Mouse (Mus musculus) spleen, adult 2 months (tissue): Measurements from ENCODE around the gene Mipol1. TPM values are rescaled to one million over a fixed set of nuclear protein-coding genes. Genes with fewer than 3 reads are reported as not detected.

Experiments used
- DNase-seq, 2 experiments: peaks; one replicate each; pipeline versions ENCODE4 v3.0.0 to v3.0.0-alpha.2; 2012 to 2021; ENCODE audit warnings: low spot score in 2 of 2, low read depth in 1 of 2
- H3K27ac ChIP-seq: fragments of 200-500 bp; 2 replicates; pipeline ENCODE4 v1.5.1; 2012; ENCODE audit warnings: low read length, inconsistent platforms; ENCODE audit not compliant: insufficient read depth
- H3K27me3 ChIP-seq: fragments of 200-500 bp; 2 replicates; pipeline ENCODE4 v1.6.1; 2012; ENCODE audit warnings: mild to moderate bottlenecking, moderate library complexity, low read length, inconsistent platforms; ENCODE audit not compliant: control insufficient read depth, insufficient read depth
- H3K36me3 ChIP-seq: fragments of 200-500 bp; 2 replicates; pipeline ENCODE4 v1.6.1; 2012; ENCODE audit warnings: mild to moderate bottlenecking, low read length, inconsistent platforms; ENCODE audit not compliant: control insufficient read depth, insufficient read depth
- H3K4me1 ChIP-seq: fragments of 200-500 bp; 2 replicates; pipeline ENCODE4 v1.6.1; 2011; ENCODE audit warnings: inconsistent platforms; ENCODE audit not compliant: control insufficient read depth, insufficient read depth, insufficient read length
- H3K4me3 ChIP-seq: fragments of 200-500 bp; 2 replicates; pipeline ENCODE4 v1.5.1; 2011; ENCODE audit warnings: mild to moderate bottlenecking, inconsistent platforms; ENCODE audit not compliant: insufficient read depth, insufficient read length; ENCODE audit errors: extremely low read depth
- CTCF ChIP-seq: fragments of 200-500 bp; IDR thresholded peaks from 2 replicates; pipeline ENCODE4 v1.5.1; 2011; ENCODE audit warnings: mild to moderate bottlenecking, inconsistent platforms; ENCODE audit not compliant: insufficient read depth, insufficient read length, insufficient replicate concordance; ENCODE audit errors: extremely low read depth
- POLR2A ChIP-seq: fragments of 200-500 bp; IDR thresholded peaks from 2 replicates; pipeline ENCODE4 v1.6.1; 2011; ENCODE audit warnings: low read depth, low read length, inconsistent platforms
- WGBS: fragments of 180-500 bp; shearing (Covaris S2); methylation state at CpG from one replicate; pipeline ENCODE4 v1.1.7; 2018; 5-methylcytosine and 5-hydroxymethylcytosine counted together
- polyA plus RNA-seq: library from polyadenylated mRNA; depleted of rRNA; stranded (reverse); fragments of >200 nt; gene quantifications from 2 replicates; pipeline ENCODE4 v1.2.3, GENCODE M21; 2012

Gene Mipol1
- polyA plus RNA-seq, 1 experiment = 0.60 TPM

- TF ChIP-seq CTCF (no peak), POLR2A (no peak)
- Histone ChIP-seq H3K36me3 (no peaks in the 10 kb centered on the region), H3K4me3 (no peak overlapping the region), H3K27me3 (no peaks in the 10 kb centered on the region), H3K4me1 (no peaks in the 10 kb centered on the region), H3K27ac (no peak overlapping the region)
- no peak for DNase-seq
- 65% methylated on average over 1 of the region's 1 CpGs for WGBS
These were observed 284.3 kb downstream of the Mipol1 start for GRCm38 (mm10) chr12:57514552-57514951.

GRCm38 (mm10) chr12:57515702-57516377 is 285.6 kb downstream of the Mipol1 start:
- H3K36me3 ChIP-seq = no peaks in the 10 kb centered on the region
- 71% methylated on average over 12 of the region's 12 CpGs for WGBS
- H3K4me1 ChIP-seq = no peaks in the 10 kb centered on the region
- DNase-seq = no peak
- H3K4me3 ChIP-seq = no peak overlapping the region
- TF ChIP-seq POLR2A (no peak), CTCF (no peak)
- H3K27ac ChIP-seq = no peak overlapping the region
- H3K27me3 ChIP-seq = no peaks in the 10 kb centered on the region

GRCm38 (mm10) chr12:57528335-57528734 is 298.1 kb downstream of the Mipol1 start:
- H3K27ac ChIP-seq = no peak overlapping the region
- H3K4me1 ChIP-seq = no peaks in the 10 kb centered on the region
- no peaks in the 10 kb centered on the region for H3K27me3 ChIP-seq
- TF ChIP-seq CTCF (no peak), POLR2A (no peak)
- no peaks in the 10 kb centered on the region for H3K36me3 ChIP-seq
- no peak for DNase-seq
- no peak overlapping the region for H3K4me3 ChIP-seq
- WGBS = 36% methylated on average over 4 of the region's 4 CpGs

GRCm38 (mm10) chr12:57530474-57530873 is 300.2 kb downstream of the Mipol1 start:
- H3K4me3 ChIP-seq = no peak overlapping the region
- no peak overlapping the region for H3K27ac ChIP-seq
- WGBS = 47% methylated on average over 9 of the region's 9 CpGs
- H3K4me1 ChIP-seq = no peaks in the 10 kb centered on the region
- no peaks in the 10 kb centered on the region for H3K36me3 ChIP-seq
- H3K27me3 ChIP-seq = peaks cover 10% of the 10 kb centered on the region
- no peak for DNase-seq
- TF ChIP-seq POLR2A (no peak), CTCF (no peak)

GRCm38 (mm10) chr12:57534517-57534878 is 304.3 kb downstream of the Mipol1 start:
- peaks cover 23% of the 10 kb centered on the region for H3K27me3 ChIP-seq
- TF ChIP-seq CTCF (no peak), POLR2A (no peak)
- no peak overlapping the region for H3K4me3 ChIP-seq
- no peaks in the 10 kb centered on the region for H3K36me3 ChIP-seq
- no peak for DNase-seq
- peaks cover 6% of the 10 kb centered on the region; the same call in 1 of the 2 replicates for H3K4me1 ChIP-seq
- H3K27ac ChIP-seq = no peak overlapping the region
- WGBS = 3% methylated on average over 4 of the region's 6 CpGs

GRCm38 (mm10) chr12:57534879-57535611 is 304.8 kb downstream of the Mipol1 start:
- Histone ChIP-seq H3K27ac (no peak overlapping the region), H3K4me1 (peaks cover 6% of the 10 kb centered on the region; the same call in 1 of the 2 replicates), H3K36me3 (no peaks in the 10 kb centered on the region), H3K27me3 (peaks cover 26% of the 10 kb centered on the region), H3K4me3 (no peak overlapping the region)
- WGBS = 7% methylated on average over 39 of the region's 39 CpGs
- DNase-seq = no peak
- TF ChIP-seq POLR2A = no peak
- TF ChIP-seq CTCF = no peak
